Mouse (Mus musculus): ENCODE measurements around the gene Gm826.

Gm826 gene

GRCm38 (mm10) chr2:160267828-160268453 is 66.0 kb downstream of the Gm826 start:
- DNase-seq, result no peak

GRCm38 (mm10) chr2:160263861-160264260 is 70.1 kb downstream of the Gm826 start:
- no peak for DNase-seq

GRCm38 (mm10) chr2:160261538-160261937 is 72.4 kb downstream of the Gm826 start:
- DNase-seq, result no peak
